Mouse (Mus musculus): ENCODE data around the gene Trpv4. TPM values are rescaled to one million over a fixed set of nuclear protein-coding genes. Genes with fewer than 3 reads are reported as not detected.

Trpv4 gene
- total RNA-seq, 2 experiments from 2014 or later = 1.8 to 2.1 TPM

DNA sequence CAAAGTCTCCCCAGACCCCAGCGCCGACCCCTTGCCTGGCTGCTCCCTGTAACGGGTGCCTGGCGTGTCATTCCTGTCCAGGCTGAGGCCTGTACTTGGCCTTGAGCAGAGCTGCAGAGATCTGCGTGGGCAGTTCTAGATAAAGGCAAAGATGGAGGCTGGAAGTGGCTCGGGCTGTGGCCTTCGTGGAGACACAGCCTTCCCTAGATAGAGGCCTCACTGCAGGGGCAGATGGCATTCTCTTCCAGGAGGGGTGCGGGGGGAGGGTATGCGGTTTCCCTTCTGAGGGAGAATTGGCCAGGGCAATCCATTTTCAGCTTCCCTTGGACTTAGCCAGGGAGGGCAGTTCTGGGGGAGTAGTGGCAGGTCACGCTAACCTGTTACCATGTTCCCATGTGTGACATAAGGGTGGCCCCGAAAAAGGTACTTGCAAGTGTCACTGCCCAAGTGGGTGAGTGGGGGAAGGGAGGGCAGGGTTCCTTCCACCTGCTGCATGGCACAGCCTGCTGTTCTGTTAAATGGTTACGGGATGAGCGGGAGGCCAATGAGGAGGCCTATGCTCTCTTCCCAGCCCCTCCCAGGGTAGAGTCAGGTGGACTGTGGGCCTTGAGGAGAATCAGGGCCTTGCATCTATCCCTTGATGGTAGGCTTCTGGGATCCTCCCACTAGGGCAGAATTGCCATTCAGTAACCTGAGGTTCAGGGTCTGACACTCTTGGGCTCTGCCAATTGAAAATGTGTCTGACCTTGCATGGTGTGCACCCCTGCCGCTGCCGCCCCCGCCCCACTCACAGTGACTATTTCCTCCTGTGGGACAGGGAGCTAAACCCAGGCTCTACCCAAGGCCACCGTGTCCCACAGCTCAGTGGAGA, 67.9 kb downstream of the Trpv4 start:
- DNase-seq (ENCODE audit: low spot score) = no peak

DNA sequence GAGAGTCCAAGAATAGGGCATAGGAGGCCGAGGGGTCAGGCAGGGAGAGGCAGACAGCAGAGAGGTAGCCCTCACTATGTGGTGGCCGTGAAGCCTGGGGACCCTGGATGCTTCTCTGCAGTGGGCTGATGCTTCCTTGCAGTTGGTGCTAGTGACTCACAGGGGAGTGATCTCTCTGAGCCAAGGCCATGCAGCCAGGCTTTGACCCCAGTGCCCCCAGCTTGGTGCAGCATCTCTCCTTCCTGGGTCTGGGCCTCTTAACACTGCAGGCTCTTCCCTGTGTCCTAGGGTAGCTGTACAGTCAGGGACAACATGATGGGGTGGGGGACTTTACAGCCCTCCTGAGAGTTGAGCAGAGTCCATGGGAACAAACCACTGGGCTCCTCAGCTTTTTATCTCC, 68.8 kb downstream of the Trpv4 start:
- no peak for DNase-seq (ENCODE audit: low spot score)

DNA sequence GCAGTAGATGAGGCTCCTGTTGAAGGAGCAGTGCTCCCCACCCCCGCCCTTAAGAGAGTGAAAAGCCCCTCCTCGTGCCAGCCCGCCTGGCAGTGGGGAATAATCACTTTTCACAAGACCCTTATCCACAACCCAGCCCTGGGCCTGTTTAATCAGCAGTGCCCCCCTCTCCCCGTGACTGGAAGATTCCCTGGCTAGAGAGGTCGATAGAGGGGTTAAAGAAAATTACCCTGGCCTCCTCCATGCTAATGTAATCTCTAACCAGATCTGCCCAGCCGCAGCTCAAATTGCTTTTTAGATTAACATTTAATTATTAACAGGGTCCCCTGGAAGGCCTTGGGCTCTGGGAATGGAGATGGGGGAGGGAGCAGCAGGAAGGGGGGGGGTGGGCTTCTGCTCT, 69.2 kb downstream of the Trpv4 start:
- no peak for DNase-seq (ENCODE audit: low spot score)

DNA sequence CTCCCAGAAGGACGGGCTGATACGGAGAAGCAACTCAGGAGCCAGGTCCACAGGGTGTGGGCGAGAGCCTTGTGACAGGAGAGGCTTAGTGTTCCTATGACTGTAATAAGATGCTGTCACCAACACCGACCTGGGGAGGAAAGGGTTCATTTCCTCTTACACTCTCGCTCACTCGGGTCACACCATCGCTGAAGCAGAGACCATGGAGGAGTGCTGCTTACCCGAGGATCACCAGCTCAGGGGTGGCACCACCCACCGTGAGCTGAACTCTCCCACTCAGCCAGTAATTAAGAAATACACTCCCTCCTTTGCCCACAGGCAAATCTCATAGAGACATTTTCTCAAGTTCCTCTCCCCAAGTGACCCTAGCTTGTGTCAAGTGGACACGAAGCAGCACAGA, 69.8 kb downstream of the Trpv4 start:
- no peak for DNase-seq (ENCODE audit: low spot score)

DNA sequence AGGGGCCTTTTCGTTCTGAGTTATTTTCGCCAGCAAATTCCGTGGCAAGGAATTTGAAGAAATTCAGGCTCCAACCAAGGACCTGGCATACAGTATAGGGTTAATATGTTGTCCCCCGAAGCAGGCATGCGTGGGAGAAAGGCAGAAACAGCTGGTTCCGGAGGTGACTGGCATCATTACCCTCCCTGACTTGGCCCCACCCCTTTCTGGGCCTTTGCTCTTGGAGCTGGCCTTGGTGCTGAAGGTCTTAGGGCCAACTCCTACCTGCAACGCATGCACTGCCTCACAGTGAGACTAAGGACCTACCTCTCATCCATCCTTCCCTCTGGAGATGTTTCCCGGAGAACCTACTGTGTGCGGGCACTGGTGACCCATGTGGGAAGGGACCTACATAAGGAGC, 70.3 kb downstream of the Trpv4 start:
- DNase-seq (ENCODE audit: low spot score) = peak; percentile 43

DNA sequence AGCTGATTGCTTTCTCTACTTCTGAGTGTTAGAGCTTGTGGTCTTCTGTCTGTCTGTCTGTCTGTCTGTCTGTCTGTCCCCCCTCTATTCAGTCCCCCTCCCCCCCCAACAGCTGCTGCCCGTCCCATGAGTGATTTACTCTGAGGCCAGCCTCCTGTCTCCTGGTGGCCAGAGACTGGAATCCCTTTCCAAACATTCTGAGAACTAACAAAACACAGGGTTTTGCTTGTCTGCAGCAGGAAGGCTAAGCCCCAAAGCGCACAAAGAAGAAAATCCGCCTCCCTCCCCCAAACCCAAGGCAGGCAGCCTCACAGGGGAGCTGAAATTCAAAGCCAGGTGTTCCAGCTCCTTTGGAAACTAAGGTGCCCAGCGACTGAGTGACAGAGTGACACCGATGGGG, 72.5 kb downstream of the Trpv4 start:
- no peak for DNase-seq (ENCODE audit: low spot score)

DNA sequence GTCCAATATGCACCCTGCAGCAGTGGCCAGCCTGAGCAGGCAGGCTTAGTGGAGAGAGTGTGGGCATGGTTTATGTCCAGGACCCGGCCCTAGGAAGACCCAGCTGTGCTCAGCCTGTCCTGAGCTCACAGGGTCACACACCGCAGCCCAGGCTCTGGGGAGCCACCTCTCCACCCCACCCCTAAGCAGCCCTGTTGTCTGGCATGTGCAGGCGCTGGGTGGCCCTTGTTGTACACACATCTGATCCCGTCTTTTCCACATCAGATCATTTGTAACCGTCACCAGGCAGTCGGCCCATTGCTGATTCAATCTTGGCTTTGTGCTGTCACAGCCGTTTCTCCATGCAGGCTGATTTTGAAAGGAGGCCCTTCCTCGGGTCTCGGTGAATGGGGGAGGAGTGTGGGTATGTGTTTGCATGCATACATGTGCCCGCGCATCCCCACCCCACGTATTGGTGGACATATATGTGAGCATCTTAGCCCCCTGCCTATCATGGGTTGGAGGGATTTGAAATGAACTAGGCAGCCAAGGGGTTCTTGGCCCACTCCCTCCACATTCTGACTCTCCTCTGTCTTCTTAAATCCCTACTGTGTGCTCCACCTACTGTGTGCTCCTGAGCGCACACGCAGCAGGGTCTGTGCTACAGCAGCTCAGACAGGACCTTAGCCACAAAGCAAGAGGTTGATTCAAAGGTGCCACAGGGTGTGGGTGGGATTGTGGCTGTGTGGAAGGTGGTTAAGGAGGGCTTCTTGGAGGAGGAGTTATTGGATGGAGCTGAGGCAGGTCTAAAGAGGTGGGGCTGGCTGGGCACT, 73.7 kb downstream of the Trpv4 start:
- no peak for DNase-seq (ENCODE audit: low spot score)

DNA sequence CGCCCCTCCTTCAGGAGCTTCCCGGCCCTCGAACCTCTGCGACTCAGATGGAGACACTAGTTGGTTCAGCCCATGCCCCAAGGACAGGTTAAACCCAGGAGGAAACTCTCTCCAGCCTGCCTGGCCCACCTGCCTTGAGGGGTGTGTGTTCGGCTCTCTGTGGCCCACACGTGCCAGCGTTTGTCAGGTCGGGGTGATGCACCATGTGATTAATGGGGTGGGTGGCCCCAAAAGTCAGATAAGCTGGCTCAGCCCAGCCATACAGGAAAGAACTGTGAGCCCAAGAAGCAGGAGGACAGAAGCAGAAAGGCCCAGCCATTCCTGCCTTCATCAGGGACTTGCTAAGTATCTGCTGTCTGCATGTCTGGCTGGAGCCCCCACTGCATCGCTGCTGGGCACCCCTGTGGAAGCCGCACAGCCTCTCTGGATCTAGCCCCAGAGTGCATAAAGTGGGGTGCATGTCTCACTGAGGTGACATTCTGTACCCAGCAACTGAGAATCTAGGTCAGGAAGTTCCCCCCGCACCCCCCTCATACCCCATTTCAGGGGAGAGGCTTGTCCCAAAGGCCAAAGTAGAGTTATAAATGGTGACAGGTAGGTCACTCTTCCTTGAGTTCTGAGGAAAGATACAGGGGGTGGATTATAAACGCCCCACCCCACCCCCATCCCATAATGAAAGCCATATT, 74.6 kb downstream of the Trpv4 start:
- DNase-seq (ENCODE audit: low spot score) = no peak

DNA sequence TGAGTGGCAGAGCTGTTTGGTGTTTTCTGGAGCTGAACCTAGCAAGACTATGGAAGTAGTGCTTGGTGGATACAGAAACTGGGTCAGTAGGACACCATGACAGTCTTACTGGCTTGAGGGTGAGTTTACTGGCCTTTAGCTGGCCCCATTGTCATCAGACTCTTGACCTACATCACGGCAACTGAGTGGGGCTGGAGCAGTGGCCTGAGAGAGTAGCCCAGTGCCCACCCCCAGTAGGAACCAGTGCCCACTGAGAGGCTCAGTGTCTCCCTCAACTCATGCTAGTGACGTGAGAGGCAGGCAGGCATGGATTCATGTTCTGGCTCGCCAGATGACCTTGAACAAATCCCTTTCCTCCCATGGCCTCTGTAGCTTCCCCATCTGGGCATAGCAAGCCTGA, 75.2 kb downstream of the Trpv4 start:
- DNase-seq (ENCODE audit: low spot score) = no peak

DNA sequence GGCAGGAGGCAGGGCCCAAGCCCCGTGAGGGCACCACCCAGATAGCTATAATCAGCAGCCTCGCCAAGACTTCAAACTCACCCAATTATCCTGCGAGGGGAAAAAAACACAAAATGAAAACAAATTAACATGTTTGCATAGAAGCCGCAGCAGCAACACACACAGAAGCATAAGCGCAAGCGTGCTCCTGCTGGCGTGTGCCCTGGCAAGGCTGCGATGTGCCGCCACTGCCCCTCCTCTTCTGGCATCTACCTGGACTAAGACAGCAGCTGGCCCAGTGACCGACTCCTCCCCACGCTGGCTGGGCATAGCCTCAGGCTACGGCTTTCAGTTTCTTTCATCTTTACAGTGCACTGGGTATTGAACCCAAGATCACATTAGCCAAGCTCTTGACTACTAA, 76.7 kb downstream of the Trpv4 start:
- peak; percentile 52 for DNase-seq (ENCODE audit: low spot score)

DNA sequence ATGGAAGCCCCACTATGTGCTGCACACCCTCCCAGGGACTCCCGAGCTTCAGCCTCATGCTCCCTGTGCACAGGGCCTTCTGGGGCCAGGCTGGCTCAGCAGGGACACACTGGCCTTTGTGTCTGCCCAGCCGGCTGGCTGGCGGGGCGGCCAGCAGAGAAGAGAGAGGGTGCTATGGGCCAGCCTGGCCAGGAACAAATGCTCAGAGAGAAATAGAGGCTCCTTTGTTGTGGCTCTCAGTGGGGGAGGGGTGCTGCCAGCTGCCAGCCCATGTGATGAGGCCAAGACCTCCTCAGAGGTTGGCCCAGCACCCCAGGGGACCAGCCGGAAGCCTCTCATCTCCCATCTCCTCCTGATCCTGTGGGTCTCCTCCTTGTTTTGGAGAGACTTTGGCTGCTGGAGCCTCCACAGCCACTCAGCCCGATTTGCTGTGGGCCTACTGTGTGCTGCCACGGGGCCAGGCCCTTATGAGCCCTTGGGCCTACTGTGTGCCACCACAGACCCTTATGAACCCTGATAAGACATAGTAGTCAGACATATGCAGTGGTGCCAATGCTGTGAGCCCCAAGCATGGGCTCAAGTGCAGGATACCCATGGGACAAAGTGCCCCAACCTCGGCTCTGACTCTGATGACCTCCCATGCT, 78.4 kb downstream of the Trpv4 start:
- DNase-seq (ENCODE audit: low spot score) = no peak

DNA sequence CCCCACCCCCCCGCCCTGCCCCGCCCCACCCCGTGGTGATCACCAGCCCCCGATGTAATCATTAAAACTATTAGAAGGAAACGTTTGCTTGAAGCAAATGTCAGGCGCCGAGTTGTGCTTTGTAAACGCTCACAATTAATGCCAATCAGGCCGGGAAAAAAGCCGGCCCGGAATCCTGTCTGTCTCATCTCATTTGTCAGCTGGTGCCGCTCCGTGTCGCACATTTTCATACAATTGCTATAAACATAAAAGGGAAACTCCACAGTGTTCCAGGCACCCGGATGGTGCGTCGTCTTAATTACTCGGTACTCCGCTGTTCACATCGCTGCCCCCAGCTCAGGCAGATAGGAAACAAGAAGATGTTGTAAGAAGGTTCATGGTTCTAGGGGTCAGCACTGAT, 79.9 kb downstream of the Trpv4 start:
- DNase-seq (ENCODE audit: low spot score) = no peak

DNA sequence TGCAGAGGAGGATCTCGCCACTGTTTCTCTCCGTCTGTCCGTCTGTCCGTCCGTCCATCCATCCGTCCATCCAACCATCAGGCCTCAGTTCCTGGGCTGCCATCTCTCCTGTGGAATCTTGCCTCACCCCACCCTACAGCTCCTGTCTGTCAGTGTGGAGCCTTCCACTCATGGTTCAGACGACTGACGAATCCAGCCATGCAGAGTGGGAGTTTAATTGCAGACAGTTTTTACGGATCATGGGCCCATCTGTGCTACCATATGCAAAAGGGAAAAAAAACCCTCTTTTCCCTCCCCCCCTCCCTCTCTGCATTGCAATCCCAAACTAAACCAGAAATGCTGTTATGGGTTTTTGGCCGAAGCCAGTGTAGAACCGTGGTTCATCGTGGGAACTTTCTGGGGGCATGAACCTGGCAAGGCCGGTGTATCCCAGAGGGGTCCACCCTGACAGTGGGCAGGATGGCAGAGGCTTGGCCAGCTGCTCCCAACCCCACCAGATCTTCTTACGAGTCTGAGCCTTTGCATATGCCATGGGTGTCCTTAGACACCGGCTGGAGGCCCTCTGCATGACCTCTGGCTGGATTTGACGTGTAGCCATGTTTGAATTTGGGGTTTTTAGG, 82.1 kb downstream of the Trpv4 start:
- no peak for DNase-seq (ENCODE audit: low spot score)

DNA sequence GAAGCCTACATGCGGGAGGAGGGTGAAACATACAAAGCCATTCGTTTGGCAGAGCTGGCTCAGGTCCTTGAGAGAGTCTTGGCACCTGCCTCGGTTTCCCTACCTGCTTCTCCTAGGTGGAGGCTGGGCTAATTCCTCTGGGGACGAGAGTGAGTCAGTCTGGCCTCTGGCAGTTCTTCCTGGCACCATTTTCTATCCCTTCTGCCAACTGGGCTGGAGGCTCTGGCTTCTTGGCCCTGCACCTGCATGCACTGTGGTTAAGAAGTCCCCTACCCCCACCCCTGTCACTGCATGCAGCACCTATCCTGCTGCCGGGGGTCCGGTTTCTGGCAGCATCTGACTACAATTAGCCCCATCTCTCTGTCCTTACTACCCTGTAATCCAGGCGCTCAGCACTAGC, 82.7 kb downstream of the Trpv4 start:
- peak; percentile 42 for DNase-seq (ENCODE audit: low spot score)

DNA sequence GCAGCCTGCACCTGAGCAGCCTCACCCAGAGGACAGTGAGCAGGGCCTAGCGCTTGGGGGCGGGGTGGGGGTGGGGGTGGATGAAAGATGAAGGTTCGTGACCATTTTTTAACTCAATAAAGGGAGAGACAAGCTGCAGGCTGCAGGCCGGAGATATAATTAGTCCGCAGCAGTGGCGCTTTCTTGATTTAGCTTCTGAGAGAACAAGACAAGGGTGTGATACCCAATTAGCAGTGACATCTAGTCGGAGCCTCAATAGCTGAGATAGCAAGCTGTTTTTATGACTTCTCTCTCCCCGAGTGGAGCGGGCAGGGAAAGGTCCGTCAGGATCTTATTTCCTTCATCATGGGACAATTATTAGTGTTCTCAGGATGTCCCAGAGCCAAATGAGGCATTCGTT, 83.2 kb downstream of the Trpv4 start:
- no peak for DNase-seq (ENCODE audit: low spot score)

DNA sequence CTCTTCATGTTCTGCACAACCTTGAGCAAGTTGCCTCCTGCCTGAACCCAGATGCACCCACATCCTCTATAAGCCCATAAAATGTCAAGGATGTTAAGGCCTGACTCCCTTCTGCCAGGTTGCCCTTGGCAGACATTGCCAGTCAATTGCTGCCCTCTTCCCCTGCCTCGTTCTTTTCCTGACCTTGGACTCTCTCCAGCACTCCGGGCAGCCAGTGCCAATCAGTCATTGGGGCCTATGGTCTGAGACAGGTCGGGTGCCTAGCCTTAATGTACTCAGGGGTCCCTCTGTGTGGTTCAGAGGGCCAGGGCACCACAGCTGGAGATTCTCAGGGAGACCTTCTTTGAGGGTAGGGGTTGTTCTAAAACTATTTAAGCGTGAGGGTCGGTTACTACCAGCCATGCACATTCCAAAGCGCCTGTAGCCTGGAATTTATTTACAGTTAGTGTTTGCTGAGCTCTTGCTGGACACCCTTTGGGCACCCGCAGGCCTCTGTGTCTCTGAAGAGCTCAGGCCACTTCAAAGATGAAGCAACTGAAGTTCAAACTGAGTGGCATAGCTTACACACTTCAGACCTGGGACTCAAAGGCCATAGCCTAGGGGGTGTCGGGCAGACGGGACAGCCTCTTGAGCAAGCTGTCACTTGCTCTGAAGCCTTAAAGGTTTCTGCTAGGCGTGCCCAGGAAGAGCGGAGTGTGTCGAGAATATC, 84.1 kb downstream of the Trpv4 start:
- no peak for DNase-seq (ENCODE audit: low spot score)

DNA sequence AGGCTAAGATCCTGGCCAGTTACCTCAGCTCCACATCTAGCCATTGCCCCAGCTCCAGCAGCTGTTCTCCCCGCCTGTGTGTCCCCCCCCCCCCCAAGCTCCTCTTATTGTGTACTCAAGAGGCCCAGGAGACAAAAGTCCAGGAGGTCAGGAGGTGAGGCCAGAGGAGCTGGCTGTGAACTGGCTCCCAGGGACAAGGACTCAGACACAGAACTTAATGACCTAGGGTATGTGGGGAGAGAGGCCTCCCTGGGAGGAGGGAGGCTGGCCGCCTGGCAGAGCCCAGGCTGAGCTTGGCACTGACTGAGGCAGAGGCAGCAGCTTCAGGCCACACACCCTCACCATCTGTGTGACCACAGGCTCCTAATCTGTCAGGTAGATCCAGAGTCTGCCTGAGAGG, 85.2 kb downstream of the Trpv4 start:
- no peak for DNase-seq (ENCODE audit: low spot score)
